ENCODE assay signal across 8 mouse cellular contexts in genomic region chr16:38399531-38400231, GRCm38 (mm10). TPM values are rescaled to one million over a fixed set of nuclear protein-coding genes. Genes with fewer than 3 reads are reported as not detected.
DNase-seq lines count a peak whose midpoint lies in the region; ATAC-seq and TF ChIP-seq lines count a peak whose summit lies in the region.

No protein-coding gene starts in this region.

- peak; percentile 88 for ATAC-seq in hindbrain, embryonic 12.5 days (ENCODE audit: low FRiP score)

- no peak overlapping the region; the same call in 1 of the 2 replicates for H3K27ac ChIP-seq in ES-E14 (ENCODE audit: insufficient read depth, low read depth, low read length, poor library complexity, severe bottlenecking)
- peak overlapping the region; percentile 75 for H3K27ac ChIP-seq in hindbrain, embryonic 12.5 days

- peak overlapping the region; percentile 1 to 57; a peak in 3 of 4 replicates for H3K4me3 ChIP-seq in ES-E14 (ENCODE audit: insufficient read depth in 1 of 2, low read depth in 1 of 2, low read length in 2 of 2, poor library complexity in 1 of 2, severe bottlenecking in 1 of 2)
- H3K4me3 ChIP-seq in hindbrain, embryonic 12.5 days: peak overlapping the region; percentile 23

- H3K4me2 ChIP-seq in hindbrain, embryonic 12.5 days (replicated peaks): peak overlapping the region; percentile 53

- H3K36me3 ChIP-seq in ES-E14 (ENCODE audit: control insufficient read depth, insufficient read depth, low read length, poor library complexity, severe bottlenecking): no peaks in the 10 kb centered on the region
- H3K36me3 ChIP-seq in hindbrain, embryonic 12.5 days: no peaks in the 10 kb centered on the region

- DNase-seq in ES-E14 (ENCODE audit: low read depth, low spot score): no peak
- DNase-seq in brain, embryonic 18.5 days (ENCODE audit: low read depth, low spot score): peak; percentile 40
- DNase-seq in gastrocnemius, adult 18-20 months (ENCODE audit: low spot score): peak; percentile 66
- peak; percentile 32 to 42 for DNase-seq in layer of hippocampus, postnatal 36 days
- DNase-seq in lung, postnatal 4 days: peak; percentile 67 to 80
- peak; percentile 74 for DNase-seq in retina, embryonic 14.5 days (ENCODE audit: low spot score)
- DNase-seq in yolk sac, embryonic 10.5 days (ENCODE audit: low spot score): peak; percentile 72

- WGBS in hindbrain, embryonic 12.5 days: 11% methylated on average over 17 of the region's 17 CpGs

- peak overlapping the region; percentile 45; the same call in 1 of the 2 replicates for H3K9ac ChIP-seq in ES-E14 (ENCODE audit: insufficient read depth, low read depth, low read length, poor library complexity, severe bottlenecking)
- peak overlapping the region; percentile 47 for H3K9ac ChIP-seq in hindbrain, embryonic 12.5 days

- H3K27me3 ChIP-seq in hindbrain, embryonic 12.5 days: no peaks in the 10 kb centered on the region

- no peaks in the 10 kb centered on the region for H3K9me3 ChIP-seq in ES-E14 (ENCODE audit: control insufficient read depth, insufficient read depth, low read depth, low read length)
- no peaks in the 10 kb centered on the region for H3K9me3 ChIP-seq in hindbrain, embryonic 12.5 days (replicated peaks)

- in situ Hi-C loops in ES-E14 (cut with MboI; ENCODE audit: low sequenced_read_pairs in 2 of 2, unreplicated experiment in 2 of 2): no loop called here

- peaks cover 0 to 18% of the 10 kb centered on the region in 2 experiments; a peak in 2 of 4 replicates for H3K4me1 ChIP-seq in ES-E14 (ENCODE audit: control insufficient read depth in 2 of 2, insufficient read depth in 2 of 2, low read length in 2 of 2, poor library complexity in 1 of 2)
- peaks cover 14% of the 10 kb centered on the region for H3K4me1 ChIP-seq in hindbrain, embryonic 12.5 days

TF ChIP-seq in ES-E14, 5 proteins besides CTCF, POLR2A, EP300 and RAD21:
- TF ChIP-seq MAFK (IDR thresholded peaks at IDR 0.05; ENCODE audit: insufficient read depth, low read depth, low read length): no peak
- no peak for TF ChIP-seq ZC3H11A (IDR thresholded peaks at IDR 0.05; ENCODE audit: borderline replicate concordance, low read depth, low read length)
- TF ChIP-seq HCFC1 (IDR thresholded peaks at IDR 0.05; ENCODE audit: borderline replicate concordance, insufficient read depth, low read length): no peak
- TF ChIP-seq CHD2 (IDR thresholded peaks at IDR 0.05; ENCODE audit: low read depth, low read length): no peak
- TF ChIP-seq ZNF384 (IDR thresholded peaks at IDR 0.05; ENCODE audit: low read depth, low read length): no peak

RNA-seq across cellular contexts. Expression of gene Pla1a, which starts 33.3 kb away (rescaled TPM):
- 4.9 and 6.0 TPM in 2 replicates for total RNA-seq in ES-E14 (2012; rRNA removed)
- 1 to 10 TPM; 3.3 to 6.8 TPM for total RNA-seq in gastrocnemius, adult 18-20 months (2021)
- polyA plus RNA-seq in hindbrain, embryonic 12.5 days (2016; fragmentation: Nextera tagmentation; extraction: Ambion mirVana): 0.30 and 0.37 TPM in 2 replicates
- total RNA-seq in layer of hippocampus, postnatal 36 days (2021): under 1 TPM; 0.63 to 0.92 TPM

RNA-seq across cellular contexts. Expression of gene Popdc2, which starts 37.7 kb away (rescaled TPM):
- total RNA-seq in ES-E14 (2012; rRNA removed): 0.49 and 0.58 TPM in 2 replicates
- total RNA-seq in gastrocnemius, adult 18-20 months (2021): 10 to 100 TPM; 51.5 to 55.8 TPM
- polyA plus RNA-seq in hindbrain, embryonic 12.5 days (2016; fragmentation: Nextera tagmentation; extraction: Ambion mirVana): 0.70 and 1.4 TPM in 2 replicates
- total RNA-seq in layer of hippocampus, postnatal 36 days (2021): under 1 TPM; 0.50 to 0.63 TPM

RNA-seq across cellular contexts. Expression of gene Adprh, which starts 52.8 kb away (rescaled TPM):
- 70.2 and 121 TPM in 2 replicates for total RNA-seq in ES-E14 (2012; rRNA removed)
- 10 to 100 TPM; 16.4 to 18.1 TPM for total RNA-seq in gastrocnemius, adult 18-20 months (2021)
- 147 and 155 TPM in 2 replicates for polyA plus RNA-seq in hindbrain, embryonic 12.5 days (2016; fragmentation: Nextera tagmentation; extraction: Ambion mirVana)
- 10 to 100 TPM; 53.0 to 57.7 TPM for total RNA-seq in layer of hippocampus, postnatal 36 days (2021)

RNA-seq across cellular contexts. Expression of gene Gm21987, which starts 52.8 kb away (rescaled TPM):
- not detected in 2 replicates for total RNA-seq in ES-E14 (2012; rRNA removed)
- total RNA-seq in gastrocnemius, adult 18-20 months (2021): not detected
- not detected in 2 replicates for polyA plus RNA-seq in hindbrain, embryonic 12.5 days (2016; fragmentation: Nextera tagmentation; extraction: Ambion mirVana)
- not detected for total RNA-seq in layer of hippocampus, postnatal 36 days (2021)

RNA-seq across cellular contexts. Expression of gene Cox17, which starts 52.9 kb away (rescaled TPM):
- 185 and 249 TPM in 2 replicates for total RNA-seq in ES-E14 (2012; rRNA removed)
- total RNA-seq in gastrocnemius, adult 18-20 months (2021): 100 to 1,000 TPM; 176 to 177 TPM
- polyA plus RNA-seq in hindbrain, embryonic 12.5 days (2016; fragmentation: Nextera tagmentation; extraction: Ambion mirVana): 105 and 116 TPM in 2 replicates
- 100 to 1,000 TPM; 120 to 146 TPM for total RNA-seq in layer of hippocampus, postnatal 36 days (2021)

Comparison
In these comparisons a context has a peak if more than half of its experiments do, and no peak if none do; other contexts are left out.
1. RNA of gene Popdc2, which starts 37.7 kb away (total RNA-seq): 51.5 to 55.8 TPM in gastrocnemius, adult 18-20 months; 0.50 to 0.63 TPM in layer of hippocampus, postnatal 36 days and 0.49 to 0.58 TPM in ES-E14; every median in the first group is over 10 times any median in the second.